Mouse (Mus musculus): ENCODE measurements around the gene Dgcr8. TPM values are rescaled to one million over a fixed set of nuclear protein-coding genes. Genes with fewer than 3 reads are reported as not detected.
"Not testable (repeated sequence)": the region's sequence is repeated elsewhere in the genome, so short reads cannot be mapped to it uniquely, and the experiment has no call there.

Dgcr8 gene
- polyA plus RNA-seq, 1 experiment from 2014 or later = 40.9 TPM

GRCm38 (mm10) chr16:18321443-18321842 is 32.4 kb upstream of the Dgcr8 start:
- ATAC-seq (ENCODE audit: insufficient read depth, low FRiP score, low TSS enrichment) (no peak), DNase-seq (ENCODE audit: low spot score) (no peak)
- Histone ChIP-seq H3K36me3 (ENCODE audit: control insufficient read depth, insufficient read depth, low read length) (no peaks in the 10 kb centered on the region), H3K4me1 (ENCODE audit: control insufficient read depth, insufficient read depth, low read length) (no peaks in the 10 kb centered on the region), H3K9me3 (ENCODE audit: control insufficient read depth, low read length) (no peaks in the 10 kb centered on the region), H3K4me2 (ENCODE audit: low read depth) (no peak overlapping the region), H3K27me3 (ENCODE audit: control insufficient read depth, insufficient read depth, low read length) (no peaks in the 10 kb centered on the region), H3K27ac (ENCODE audit: low read depth, low read length) (no peak overlapping the region), H3K9ac (ENCODE audit: low read length) (no peak overlapping the region), H3K4me3 (ENCODE audit: low read depth, low read length) (no peak overlapping the region)
- WGBS = 84% methylated on average over 2 of the region's 2 CpGs

DNA sequence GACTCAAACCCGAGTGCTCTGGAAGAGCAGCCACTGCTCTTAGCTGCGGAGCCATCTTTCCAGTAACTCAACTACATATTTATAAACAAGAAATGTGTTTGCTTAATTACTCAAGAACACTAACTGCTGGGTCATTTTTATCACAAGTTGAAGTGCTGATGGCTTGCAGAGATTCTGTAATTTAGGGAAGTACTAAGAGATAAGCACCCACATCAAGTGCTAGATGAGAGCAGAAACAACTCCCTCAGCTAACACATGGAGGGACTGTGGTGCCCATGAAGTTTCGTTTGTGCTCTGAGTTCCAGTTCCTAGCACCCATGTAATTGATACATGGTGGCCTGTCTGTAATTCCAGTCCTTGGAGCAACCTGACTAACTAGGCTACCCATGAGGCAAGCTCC is 29.9 kb upstream of the Dgcr8 start:
- WGBS = 70% methylated on average over 3 of the region's 3 CpGs
- H3K4me1 ChIP-seq (ENCODE audit: control insufficient read depth, insufficient read depth, low read length) = no peaks in the 10 kb centered on the region
- H3K9ac ChIP-seq (ENCODE audit: low read length) = no peak overlapping the region
- H3K4me2 ChIP-seq (ENCODE audit: low read depth) = no peak overlapping the region
- H3K27ac ChIP-seq (ENCODE audit: low read depth, low read length) = no peak overlapping the region
- no peaks in the 10 kb centered on the region for H3K27me3 ChIP-seq (ENCODE audit: control insufficient read depth, insufficient read depth, low read length)
- DNase-seq (ENCODE audit: low spot score) (no peak), ATAC-seq (ENCODE audit: insufficient read depth, low FRiP score, low TSS enrichment) (no peak)
- no peaks in the 10 kb centered on the region for H3K36me3 ChIP-seq (ENCODE audit: control insufficient read depth, insufficient read depth, low read length)
- no peak overlapping the region for H3K4me3 ChIP-seq (ENCODE audit: low read depth, low read length)
- H3K9me3 ChIP-seq (ENCODE audit: control insufficient read depth, low read length) = no peaks in the 10 kb centered on the region

DNA sequence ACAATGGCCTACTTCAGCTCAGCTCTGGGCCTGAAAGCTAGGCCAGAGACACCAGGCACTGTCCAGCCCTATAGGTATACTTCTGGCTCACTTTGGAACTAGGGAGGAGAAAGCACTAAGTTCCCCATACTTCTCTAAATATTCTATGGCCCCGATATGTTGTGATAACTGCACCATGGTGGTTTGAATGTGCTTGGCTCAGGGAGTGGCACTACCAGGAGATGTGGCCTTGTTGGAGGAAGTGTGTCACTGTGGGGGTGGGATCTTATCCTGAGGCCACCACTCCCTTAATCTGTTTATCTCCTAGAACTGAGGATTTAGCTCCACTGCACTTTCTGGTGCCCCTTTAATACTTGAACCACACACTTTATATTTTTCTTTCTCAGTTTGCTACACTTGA is 19.1 kb upstream of the Dgcr8 start:
- Histone ChIP-seq H3K9me3 (ENCODE audit: control insufficient read depth, low read length) (no peaks in the 10 kb centered on the region), H3K4me3 (ENCODE audit: low read depth, low read length) (no peak overlapping the region), H3K27me3 (ENCODE audit: control insufficient read depth, insufficient read depth, low read length) (no peaks in the 10 kb centered on the region), H3K9ac (ENCODE audit: low read length) (no peak overlapping the region), H3K36me3 (ENCODE audit: control insufficient read depth, insufficient read depth, low read length) (0 out of 2 replicates have a peak, but pooled peaks cover 2% of the 10 kb centered on the region), H3K4me1 (ENCODE audit: control insufficient read depth, insufficient read depth, low read length) (no peaks in the 10 kb centered on the region), H3K27ac (ENCODE audit: low read depth, low read length) (no peak overlapping the region), H3K4me2 (ENCODE audit: low read depth) (no peak overlapping the region)
- 93% methylated on average over 1 of the region's 1 CpGs for WGBS
- no peak for ATAC-seq (ENCODE audit: insufficient read depth, low FRiP score, low TSS enrichment)
- no peak for DNase-seq (ENCODE audit: low spot score)

DNA sequence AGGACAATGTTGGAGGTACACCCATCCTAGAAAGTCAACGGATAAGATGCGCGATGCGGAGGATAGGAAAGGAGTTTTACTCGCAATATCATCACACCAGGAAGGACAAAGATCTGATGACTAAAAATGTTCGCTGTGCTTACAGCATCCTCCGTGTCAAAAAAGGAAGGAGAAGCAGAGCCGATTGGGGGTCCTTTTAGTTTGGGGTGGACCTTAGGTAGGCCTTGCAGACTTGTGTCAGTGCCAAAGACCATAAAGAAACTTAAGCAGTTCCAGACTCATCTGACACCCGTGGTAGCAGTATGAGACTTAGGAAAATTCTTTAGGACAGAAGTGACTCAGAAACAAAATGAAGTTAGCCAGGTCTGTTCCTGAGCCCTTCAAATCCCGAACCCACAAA is 568 bp upstream of the Dgcr8 start:
- 0 out of 2 replicates have a peak, but pooled peaks have one; percentile 1 for ATAC-seq (ENCODE audit: insufficient read depth, low FRiP score, low TSS enrichment)
- Histone ChIP-seq H3K4me2 (ENCODE audit: low read depth) (peak overlapping the region; percentile 98), H3K4me1 (ENCODE audit: control insufficient read depth, insufficient read depth, low read length) (peaks cover 17% of the 10 kb centered on the region), H3K4me3 (ENCODE audit: low read depth, low read length) (peak overlapping the region; percentile 98), H3K27ac (ENCODE audit: low read depth, low read length) (0 out of 2 replicates have a peak overlapping the region, but pooled peaks have one; percentile 44), H3K9ac (ENCODE audit: low read length) (peak overlapping the region; percentile 97)
- not testable (repeated sequence) for DNase-seq (ENCODE audit: low spot score); H3K36me3 ChIP-seq (ENCODE audit: control insufficient read depth, insufficient read depth, low read length); H3K9me3 ChIP-seq (ENCODE audit: control insufficient read depth, low read length); H3K27me3 ChIP-seq (ENCODE audit: control insufficient read depth, insufficient read depth, low read length)
- WGBS = 5% methylated on average over 9 of the region's 10 CpGs

GRCm38 (mm10) chr16:18288581-18289061 is 425 bp downstream of the Dgcr8 start:
- no peak for DNase-seq (ENCODE audit: low spot score)
- under 1% methylated on average over 29 of the region's 31 CpGs for WGBS
- peak; percentile 79 for ATAC-seq (ENCODE audit: insufficient read depth, low FRiP score, low TSS enrichment)

GRCm38 (mm10) chr16:18288166-18288565 is 880 bp downstream of the Dgcr8 start:
- Histone ChIP-seq H3K4me1 (ENCODE audit: control insufficient read depth, insufficient read depth, low read length) (peaks cover 17% of the 10 kb centered on the region), H3K27me3 (ENCODE audit: control insufficient read depth, insufficient read depth, low read length) (no peaks in the 10 kb centered on the region), H3K9ac (ENCODE audit: low read length) (peak overlapping the region; percentile 97), H3K36me3 (ENCODE audit: control insufficient read depth, insufficient read depth, low read length) (peaks cover 16% of the 10 kb centered on the region), H3K9me3 (ENCODE audit: control insufficient read depth, low read length) (no peaks in the 10 kb centered on the region), H3K27ac (ENCODE audit: low read depth, low read length) (no peak overlapping the region), H3K4me2 (ENCODE audit: low read depth) (peak overlapping the region; percentile 98), H3K4me3 (ENCODE audit: low read depth, low read length) (peak overlapping the region; percentile 98)
- DNase-seq (ENCODE audit: low spot score) = peak; percentile 41
- 0% methylated on average over 4 of the region's 4 CpGs for whole genome bisulfite sequencing
- ATAC-seq (ENCODE audit: insufficient read depth, low FRiP score, low TSS enrichment) = no peak

More at GRCm38 (mm10) chr16:18288581-18289061, 425 bp downstream of the Dgcr8 start:
- no peaks in the 10 kb centered on the region for H3K9me3 ChIP-seq (ENCODE audit: control insufficient read depth, low read length)
- H3K4me3 ChIP-seq (ENCODE audit: low read depth, low read length) = peak overlapping the region; percentile 98
- peaks cover 13% of the 10 kb centered on the region for H3K36me3 ChIP-seq (ENCODE audit: control insufficient read depth, insufficient read depth, low read length)
- peak overlapping the region; percentile 83 for H3K27ac ChIP-seq (ENCODE audit: low read depth, low read length)
- no peaks in the 10 kb centered on the region for H3K27me3 ChIP-seq (ENCODE audit: control insufficient read depth, insufficient read depth, low read length)
- H3K4me1 ChIP-seq (ENCODE audit: control insufficient read depth, insufficient read depth, low read length) = peaks cover 17% of the 10 kb centered on the region
- peak overlapping the region; percentile 98 for H3K4me2 ChIP-seq (ENCODE audit: low read depth)
- peak overlapping the region; percentile 97 for H3K9ac ChIP-seq (ENCODE audit: low read length)

- Histone ChIP-seq H3K4me3 (ENCODE audit: low read depth, low read length) (no peak overlapping the region), H3K9ac (ENCODE audit: low read length) (no peak overlapping the region), H3K9me3 (ENCODE audit: control insufficient read depth, low read length) (no peaks in the 10 kb centered on the region), H3K36me3 (ENCODE audit: control insufficient read depth, insufficient read depth, low read length) (peaks cover 32% of the 10 kb centered on the region), H3K4me2 (ENCODE audit: low read depth) (no peak overlapping the region), H3K27me3 (ENCODE audit: control insufficient read depth, insufficient read depth, low read length) (no peaks in the 10 kb centered on the region), H3K27ac (ENCODE audit: low read depth, low read length) (no peak overlapping the region), H3K4me1 (ENCODE audit: control insufficient read depth, insufficient read depth, low read length) (no peaks in the 10 kb centered on the region)
- ATAC-seq (ENCODE audit: insufficient read depth, low FRiP score, low TSS enrichment) (no peak), DNase-seq (ENCODE audit: low spot score) (no peak)
- 90% methylated on average over 2 of the region's 2 CpGs for WGBS
These were observed 13.9 kb downstream of the Dgcr8 start for GRCm38 (mm10) chr16:18275166-18275565.

DNA sequence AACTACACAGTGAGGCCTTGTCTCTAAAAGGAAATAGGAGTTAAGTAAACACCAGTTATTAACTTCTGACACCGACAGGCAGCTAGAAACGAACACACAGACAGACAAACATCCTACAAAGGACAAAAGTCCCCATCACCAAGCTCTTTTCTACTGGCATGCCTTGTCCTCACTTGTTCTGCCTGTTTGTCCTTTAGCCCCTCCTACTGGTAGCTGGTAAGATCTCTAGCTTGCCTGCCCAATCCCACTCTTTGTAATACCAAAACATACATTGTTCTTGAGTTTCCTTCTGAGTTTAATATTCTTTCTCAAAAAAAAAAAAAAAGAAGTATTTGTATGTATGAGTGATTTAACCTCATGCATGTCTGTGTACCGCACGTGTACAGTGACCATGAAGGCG is 20.9 kb downstream of the Dgcr8 start:
- DNase-seq (ENCODE audit: low spot score) (no peak), ATAC-seq (ENCODE audit: insufficient read depth, low FRiP score, low TSS enrichment) (no peak)
- Histone ChIP-seq H3K9ac (ENCODE audit: low read length) (no peak overlapping the region), H3K4me2 (ENCODE audit: low read depth) (no peak overlapping the region), H3K4me3 (ENCODE audit: low read depth, low read length) (no peak overlapping the region), H3K36me3 (ENCODE audit: control insufficient read depth, insufficient read depth, low read length) (peaks cover 27% of the 10 kb centered on the region), H3K27ac (ENCODE audit: low read depth, low read length) (no peak overlapping the region), H3K27me3 (ENCODE audit: control insufficient read depth, insufficient read depth, low read length) (no peaks in the 10 kb centered on the region), H3K9me3 (ENCODE audit: control insufficient read depth, low read length) (no peaks in the 10 kb centered on the region), H3K4me1 (ENCODE audit: control insufficient read depth, insufficient read depth, low read length) (no peaks in the 10 kb centered on the region)
- 92% methylated on average over 5 of the region's 5 CpGs for WGBS

GRCm38 (mm10) chr16:18265024-18265423 is 24.0 kb downstream of the Dgcr8 start:
- H3K9ac ChIP-seq (ENCODE audit: low read length) = no peak overlapping the region
- H3K27ac ChIP-seq (ENCODE audit: low read depth, low read length) = no peak overlapping the region
- ATAC-seq (ENCODE audit: insufficient read depth, low FRiP score, low TSS enrichment) (no peak), DNase-seq (ENCODE audit: low spot score) (no peak)
- no peak overlapping the region for H3K4me3 ChIP-seq (ENCODE audit: low read depth, low read length)
- H3K9me3 ChIP-seq (ENCODE audit: control insufficient read depth, low read length) = no peaks in the 10 kb centered on the region
- no peaks in the 10 kb centered on the region for H3K27me3 ChIP-seq (ENCODE audit: control insufficient read depth, insufficient read depth, low read length)
- H3K36me3 ChIP-seq (ENCODE audit: control insufficient read depth, insufficient read depth, low read length) = peaks cover 31% of the 10 kb centered on the region
- no peaks in the 10 kb centered on the region for H3K4me1 ChIP-seq (ENCODE audit: control insufficient read depth, insufficient read depth, low read length)
- WGBS = 71% methylated on average over 2 of the region's 2 CpGs
- H3K4me2 ChIP-seq (ENCODE audit: low read depth) = no peak overlapping the region
